Mouse (Mus musculus) left cerebral cortex, adult 11 months (tissue): ENCODE results near the gene Arl15.

Experiments used
- DNase-seq: peaks from one replicate; pipeline ENCODE4 v3.0.0; 2022; ENCODE audit warnings: low spot score

Arl15 gene

GRCm38 (mm10) chr13:113990701-113991100, 196.4 kb downstream of the Arl15 start:
- DNase-seq, result no peak

- DNase-seq, result no peak
Observed at GRCm38 (mm10) chr13:113993066-113993465, 198.8 kb downstream of the Arl15 start.

- DNase-seq, result no peak
Observed at GRCm38 (mm10) chr13:113994586-113994985, 200.3 kb downstream of the Arl15 start.

GRCm38 (mm10) chr13:113995490-113996236, 201.4 kb downstream of the Arl15 start:
- DNase-seq, result no peak

- DNase-seq, result no peak
Observed at GRCm38 (mm10) chr13:113998811-113999210, 204.5 kb downstream of the Arl15 start.

GRCm38 (mm10) chr13:114003463-114003862, 209.2 kb downstream of the Arl15 start:
- DNase-seq, result no peak

- DNase-seq, result no peak
Observed at GRCm38 (mm10) chr13:114004191-114004590, 209.9 kb downstream of the Arl15 start.

GRCm38 (mm10) chr13:114009786-114010185, 215.5 kb downstream of the Arl15 start:
- DNase-seq, result no peak

GRCm38 (mm10) chr13:114010521-114010920, 216.2 kb downstream of the Arl15 start:
- no peak for DNase-seq

- DNase-seq, result no peak
Observed at GRCm38 (mm10) chr13:114011019-114011418, 216.7 kb downstream of the Arl15 start.

- no peak for DNase-seq
Observed at GRCm38 (mm10) chr13:114017928-114018327, 223.6 kb downstream of the Arl15 start.

- DNase-seq, result no peak
Observed at GRCm38 (mm10) chr13:114023541-114023940, 229.2 kb downstream of the Arl15 start.

GRCm38 (mm10) chr13:114026306-114026705, 232.0 kb downstream of the Arl15 start:
- no peak for DNase-seq

- DNase-seq, result no peak
Observed at GRCm38 (mm10) chr13:114026751-114027150, 232.4 kb downstream of the Arl15 start.

- no peak for DNase-seq
Observed at GRCm38 (mm10) chr13:114048071-114048470, 253.8 kb downstream of the Arl15 start.

- DNase-seq, result no peak
Observed at GRCm38 (mm10) chr13:114048688-114049087, 254.4 kb downstream of the Arl15 start.

- no peak for DNase-seq
Observed at GRCm38 (mm10) chr13:114051151-114051850, 257.0 kb downstream of the Arl15 start.

- no peak for DNase-seq
Observed at GRCm38 (mm10) chr13:114052426-114053205, 258.3 kb downstream of the Arl15 start.

- no peak for DNase-seq
Observed at GRCm38 (mm10) chr13:114053261-114053660, 259.0 kb downstream of the Arl15 start.

GRCm38 (mm10) chr13:114055686-114056085, 261.4 kb downstream of the Arl15 start:
- DNase-seq, result no peak

- no peak for DNase-seq
Observed at GRCm38 (mm10) chr13:114060258-114060657, 266.0 kb downstream of the Arl15 start.

- DNase-seq, result no peak
Observed at GRCm38 (mm10) chr13:114061234-114061633, 266.9 kb downstream of the Arl15 start.

- no peak for DNase-seq
Observed at GRCm38 (mm10) chr13:114064069-114064468, 269.8 kb downstream of the Arl15 start.
